Comparison of ENCODE assay signal across 10 mouse cellular contexts in genomic region chr5:31137658-31138057, GRCm38 (mm10). TPM values are rescaled to one million over a fixed set of nuclear protein-coding genes. Genes with fewer than 3 reads are reported as not detected.
A peak's percentile ranks its signal among the peaks of the same experiment; 100 is the strongest.
DNase-seq lines count a peak whose midpoint lies in the region; ATAC-seq lines count a peak whose summit lies in the region.
"Had no signal": no experiment of that assay in that cellular context is flagged by ENCODE, and none has a peak within 500 bp of the region (broad histone marks: within the 10 kb centered on the region; RNA-seq: fewer than 3 reads in every experiment).

No protein-coding gene starts in this region.

- H3K36me3 ChIP-seq in heart, embryonic 16.5 days (ENCODE audit: control insufficient read depth, insufficient read depth) = peaks cover 7% of the 10 kb centered on the region
- peaks cover 11% of the 10 kb centered on the region; the same call in 1 of the 2 replicates for H3K36me3 ChIP-seq in hindbrain, embryonic 12.5 days
- H3K36me3 ChIP-seq in midbrain, embryonic 16.5 days (ENCODE audit: control insufficient read depth, insufficient read depth, low read length) = no peaks in the 10 kb centered on the region

- DNase-seq in heart, postnatal 14 days = no peak
- DNase-seq in embryo, embryonic 10.5 days (ENCODE audit: low spot score) = peak; percentile 19
- no peak for DNase-seq in spleen, postnatal 14 days (ENCODE audit: low spot score in 2 of 2)
- no peak for DNase-seq in retina, embryonic 14.5 days (ENCODE audit: low spot score)
- DNase-seq in cerebellum, adult 8-10 months = no peak

- no peak for ATAC-seq in heart, embryonic 16.5 days (replicated peaks; ENCODE audit: extremely low read depth, insufficient read depth, low FRiP score)
- ATAC-seq in hindbrain, embryonic 12.5 days (ENCODE audit: low FRiP score) = no peak
- no peak for ATAC-seq in midbrain, embryonic 16.5 days

- intact Hi-C loops in heart, postnatal 14 days (cut with DNase I) = no loop called here

- no peaks in the 10 kb centered on the region for H3K9me3 ChIP-seq in heart, embryonic 16.5 days (replicated peaks; ENCODE audit: control insufficient read depth, low read length)
- no peaks in the 10 kb centered on the region for H3K9me3 ChIP-seq in hindbrain, embryonic 12.5 days (replicated peaks)
- no peaks in the 10 kb centered on the region for H3K9me3 ChIP-seq in midbrain, embryonic 16.5 days (replicated peaks; ENCODE audit: control insufficient read depth, low read length, poor library complexity, severe bottlenecking)

- H3K4me2 ChIP-seq in heart, embryonic 16.5 days (ENCODE audit: low read depth, low read length) = peak overlapping the region; percentile 58
- peak overlapping the region; percentile 49 for H3K4me2 ChIP-seq in hindbrain, embryonic 12.5 days (replicated peaks)
- peak overlapping the region; percentile 64 for H3K4me2 ChIP-seq in midbrain, embryonic 16.5 days (ENCODE audit: low read length)

- WGBS in heart, embryonic 16.5 days = 4% methylated on average over 13 of the region's 13 CpGs
- under 1% methylated on average over 13 of the region's 13 CpGs for WGBS in hindbrain, embryonic 12.5 days
- WGBS in midbrain, embryonic 16.5 days = 0% methylated on average over 13 of the region's 13 CpGs

- H3K4me1 ChIP-seq in heart, embryonic 16.5 days (ENCODE audit: control insufficient read depth, insufficient read depth, low read length) = peaks cover 17% of the 10 kb centered on the region
- peaks cover 25% of the 10 kb centered on the region for H3K4me1 ChIP-seq in hindbrain, embryonic 12.5 days
- peaks cover 13% of the 10 kb centered on the region for H3K4me1 ChIP-seq in midbrain, embryonic 16.5 days (ENCODE audit: control insufficient read depth, insufficient read depth, low read length)

- no peak overlapping the region for H3K9ac ChIP-seq in heart, embryonic 16.5 days (ENCODE audit: low read length)
- no peak overlapping the region for H3K9ac ChIP-seq in hindbrain, embryonic 12.5 days
- H3K9ac ChIP-seq in midbrain, embryonic 16.5 days (ENCODE audit: low read depth, low read length) = 0 out of 2 replicates have a peak overlapping the region, but pooled peaks have one; percentile 16

- H3K27me3 ChIP-seq in heart, embryonic 16.5 days (ENCODE audit: control insufficient read depth, insufficient read depth, low read length) = peaks cover 47% of the 10 kb centered on the region
- peaks cover 66% of the 10 kb centered on the region for H3K27me3 ChIP-seq in hindbrain, embryonic 12.5 days
- H3K27me3 ChIP-seq in midbrain, embryonic 16.5 days (ENCODE audit: control insufficient read depth, insufficient read depth, low read depth, low read length) = peaks cover 52% of the 10 kb centered on the region

- H3K4me3 ChIP-seq in heart, embryonic 16.5 days (ENCODE audit: low read length) = peak overlapping the region; percentile 31
- peak overlapping the region; percentile 25 for H3K4me3 ChIP-seq in hindbrain, embryonic 12.5 days
- peak overlapping the region; percentile 31 for H3K4me3 ChIP-seq in midbrain, embryonic 16.5 days (ENCODE audit: low read depth, low read length)

- no peak overlapping the region for H3K27ac ChIP-seq in heart, embryonic 16.5 days (ENCODE audit: low read length)
- H3K27ac ChIP-seq in hindbrain, embryonic 12.5 days = no peak overlapping the region
- H3K27ac ChIP-seq in midbrain, embryonic 16.5 days (ENCODE audit: low read length) = no peak overlapping the region

RNA-seq across cellular contexts. Expression of gene Ucn, which starts 1.0 kb away (rescaled TPM):
- not detected in 2 replicates for polyA plus RNA-seq in heart, embryonic 16.5 days (2015; fragmentation: Nextera tagmentation; extraction: Ambion mirVana)
- total RNA-seq in heart, postnatal 14 days (2021) = not detected
- polyA plus RNA-seq in hindbrain, embryonic 12.5 days (2016; fragmentation: Nextera tagmentation; extraction: Ambion mirVana) = not detected in 2 replicates
- polyA plus RNA-seq in midbrain, embryonic 16.5 days (2015; fragmentation: Nextera tagmentation; extraction: Ambion mirVana) = not detected in 2 replicates
- total RNA-seq: neutrophil, adult 5-6 weeks had no signal
- polyA plus RNA-seq: brain, embryonic 14.5 days had no signal

RNA-seq across cellular contexts. Expression of gene Mpv17, which starts 16.4 kb away (rescaled TPM):
- polyA plus RNA-seq in heart, embryonic 16.5 days (2015; fragmentation: Nextera tagmentation; extraction: Ambion mirVana) = 87.6 and 91.5 TPM in 2 replicates
- 10 to 100 TPM; 55.1 to 56.0 TPM for total RNA-seq in heart, postnatal 14 days (2021)
- polyA plus RNA-seq in hindbrain, embryonic 12.5 days (2016; fragmentation: Nextera tagmentation; extraction: Ambion mirVana) = 50.1 and 54.4 TPM in 2 replicates
- polyA plus RNA-seq in midbrain, embryonic 16.5 days (2015; fragmentation: Nextera tagmentation; extraction: Ambion mirVana) = 48.1 and 54.2 TPM in 2 replicates

RNA-seq across cellular contexts. Expression of gene Trim54, which starts 21.1 kb away (rescaled TPM):
- polyA plus RNA-seq in heart, embryonic 16.5 days (2015; fragmentation: Nextera tagmentation; extraction: Ambion mirVana) = 8.1 and 11.2 TPM in 2 replicates
- 100 to 1,000 TPM; 102 to 129 TPM for total RNA-seq in heart, postnatal 14 days (2021)
- polyA plus RNA-seq in hindbrain, embryonic 12.5 days (2016; fragmentation: Nextera tagmentation; extraction: Ambion mirVana) = 0.40 and 0.86 TPM in 2 replicates
- not detected in 2 replicates for polyA plus RNA-seq in midbrain, embryonic 16.5 days (2015; fragmentation: Nextera tagmentation; extraction: Ambion mirVana)
- total RNA-seq: neutrophil, adult 5-6 weeks had no signal

RNA-seq across cellular contexts. Expression of gene Slc30a3, which starts 29.6 kb away (rescaled TPM):
- polyA plus RNA-seq in heart, embryonic 16.5 days (2015; fragmentation: Nextera tagmentation; extraction: Ambion mirVana) = 0.27 and 0.35 TPM in 2 replicates
- total RNA-seq in heart, postnatal 14 days (2021) = under 1 TPM in 1 of 2 experiments, not detected in 1; 0.27 TPM
- 15.7 and 16.2 TPM in 2 replicates for polyA plus RNA-seq in hindbrain, embryonic 12.5 days (2016; fragmentation: Nextera tagmentation; extraction: Ambion mirVana)
- polyA plus RNA-seq in midbrain, embryonic 16.5 days (2015; fragmentation: Nextera tagmentation; extraction: Ambion mirVana) = 15.6 and 18.0 TPM in 2 replicates
- total RNA-seq: neutrophil, adult 5-6 weeks had no signal

RNA-seq across cellular contexts. Expression of gene Dnajc5g, which starts 31.6 kb away (rescaled TPM):
- not detected in 2 replicates for polyA plus RNA-seq in heart, embryonic 16.5 days (2015; fragmentation: Nextera tagmentation; extraction: Ambion mirVana)
- total RNA-seq in heart, postnatal 14 days (2021) = not detected
- not detected in 2 replicates for polyA plus RNA-seq in hindbrain, embryonic 12.5 days (2016; fragmentation: Nextera tagmentation; extraction: Ambion mirVana)
- polyA plus RNA-seq in midbrain, embryonic 16.5 days (2015; fragmentation: Nextera tagmentation; extraction: Ambion mirVana) = not detected in 2 replicates
- total RNA-seq: neutrophil, adult 5-6 weeks had no signal
- polyA plus RNA-seq: brain, embryonic 14.5 days had no signal
